Mouse (Mus musculus) midbrain, embryonic 14.5 days (tissue): Measurements from ENCODE around the gene Sgcd. TPM values are rescaled to one million over a fixed set of nuclear protein-coding genes. Genes with fewer than 3 reads are reported as not detected.

ENCODE experiments used
- ATAC-seq: fragments of 200-750 bp; cut with Nextera tagmentation; 2 replicates; pipeline ENCODE4 v1.8.0; 2017; ENCODE audit warnings: moderate number of reproducible peaks, moderate library complexity; ENCODE audit not compliant: low FRiP score, low TSS enrichment
- DNase-seq: peaks from one replicate; pipeline ENCODE4 v3.0.0-alpha.2; 2015
- H3K27ac ChIP-seq: fragments of 300-500 bp; sonication (generic); replicated peaks from 2 replicates; pipeline ENCODE4 v1.5.1; 2014; ENCODE audit warnings: mild to moderate bottlenecking, low read depth, low read length, moderate library complexity
- H3K27me3 ChIP-seq: fragments of 300-500 bp; sonication (generic); 2 replicates; pipeline ENCODE4 v1.6.1; 2014; ENCODE audit warnings: low read length, control low read depth, mixed read lengths; ENCODE audit not compliant: control insufficient read depth, insufficient read depth
- H3K36me3 ChIP-seq: fragments of 300-500 bp; sonication (generic); 2 replicates; pipeline ENCODE4 v1.6.1; 2014; ENCODE audit warnings: low read length, control low read depth; ENCODE audit not compliant: control insufficient read depth, insufficient read depth
- H3K4me1 ChIP-seq: fragments of 300-500 bp; sonication (generic); 2 replicates; pipeline ENCODE4 v1.6.1; 2014; ENCODE audit warnings: mild to moderate bottlenecking, antibody characterized with exemption, low read length, control low read depth; ENCODE audit not compliant: control insufficient read depth, insufficient read depth
- H3K4me2 ChIP-seq: fragments of 300-500 bp; sonication (generic); 2 replicates; pipeline ENCODE4 v1.6.1; 2014; ENCODE audit warnings: mild to moderate bottlenecking, low read length, moderate library complexity
- H3K4me3 ChIP-seq: fragments of 300-500 bp; sonication (generic); replicated peaks from 2 replicates; pipeline ENCODE4 v1.5.1; 2014; ENCODE audit warnings: low read depth, low read length
- H3K9ac ChIP-seq: fragments of 300-500 bp; sonication (generic); replicated peaks from 2 replicates; pipeline ENCODE4 v1.6.1; 2014; ENCODE audit warnings: mild to moderate bottlenecking, low read length, moderate library complexity
- H3K9me3 ChIP-seq: fragments of 300-500 bp; sonication (generic); 2 replicates; pipeline ENCODE4 v1.6.1; 2016; ENCODE audit warnings: low read length, control low read depth, mixed read lengths; ENCODE audit not compliant: control insufficient read depth
- WGBS: fragments of 180-500 bp; shearing (Covaris S2); extraction: QIAGEN DNeasy Blood & Tissue Kit; methylation state at CpG from one replicate; pipeline ENCODE4 v1.1.7; 2014; 5-methylcytosine and 5-hydroxymethylcytosine counted together
- polyA plus RNA-seq: library from polyadenylated mRNA; unstranded; fragments of >200 nt; fragmentation: Nextera tagmentation; extraction: Ambion mirVana; gene quantifications from 2 replicates; pipeline ENCODE4 v1.2.1, GENCODE M21; 2014

Gene Sgcd
- polyA plus RNA-seq, 1 experiment from 2014 or later = 4.5 TPM

DNA sequence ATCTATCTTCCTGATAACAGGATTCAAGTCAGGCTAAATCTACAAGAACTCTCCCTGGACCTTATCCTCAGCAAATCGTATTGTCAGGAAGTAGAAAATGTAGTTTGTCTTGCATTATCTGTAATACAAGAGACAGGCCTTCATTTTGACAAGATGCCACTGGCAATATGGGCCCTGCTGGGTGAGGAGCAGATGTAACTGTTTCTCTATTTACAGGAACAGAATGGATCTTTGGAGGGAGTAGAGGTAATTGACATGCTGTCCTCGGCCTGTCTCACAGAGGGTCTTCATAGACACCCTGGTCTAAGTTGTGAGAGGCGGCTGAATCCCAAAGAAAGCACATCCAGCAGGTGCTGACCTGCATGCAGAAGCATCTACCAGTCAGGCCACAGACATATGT is 35.5 kb downstream of the Sgcd start:
- H3K27me3 ChIP-seq = no peaks in the 10 kb centered on the region
- H3K27ac ChIP-seq = no peak overlapping the region
- DNase-seq (no peak), ATAC-seq (no peak)
- no peak overlapping the region for H3K4me3 ChIP-seq
- H3K36me3 ChIP-seq = no peaks in the 10 kb centered on the region
- no peaks in the 10 kb centered on the region for H3K4me1 ChIP-seq
- H3K9ac ChIP-seq = no peak overlapping the region
- no peaks in the 10 kb centered on the region for H3K9me3 ChIP-seq
- H3K4me2 ChIP-seq = no peak overlapping the region
- 82% methylated on average over 3 of the region's 3 CpGs for WGBS

DNA sequence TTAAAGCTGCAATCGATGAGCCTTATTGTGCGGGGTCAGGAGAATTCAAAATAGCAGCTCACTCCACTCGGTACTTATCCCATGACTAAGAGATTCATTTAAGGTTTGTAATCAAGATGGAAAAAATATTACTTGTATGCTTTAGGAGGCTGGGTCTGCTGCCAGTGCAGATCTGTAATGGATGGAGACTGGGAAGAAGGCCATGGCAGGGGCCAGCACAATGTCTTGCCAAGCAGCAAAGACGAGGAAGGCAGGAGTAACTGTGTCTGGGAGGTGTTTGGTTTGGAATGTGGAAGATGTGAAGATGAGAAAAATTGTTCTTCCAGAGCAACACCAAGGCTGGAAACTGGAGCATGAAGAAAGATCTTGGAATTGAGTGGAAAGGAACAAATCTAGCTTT is 36.4 kb downstream of the Sgcd start:
- H3K9me3 ChIP-seq = no peaks in the 10 kb centered on the region
- no peaks in the 10 kb centered on the region for H3K4me1 ChIP-seq
- no peaks in the 10 kb centered on the region for H3K36me3 ChIP-seq
- H3K4me3 ChIP-seq = no peak overlapping the region
- DNase-seq (no peak), ATAC-seq (no peak)
- no peak overlapping the region for H3K27ac ChIP-seq
- H3K27me3 ChIP-seq = no peaks in the 10 kb centered on the region
- 87% methylated on average over 4 of the region's 4 CpGs for WGBS
- no peak overlapping the region for H3K9ac ChIP-seq
- no peak overlapping the region for H3K4me2 ChIP-seq

DNA sequence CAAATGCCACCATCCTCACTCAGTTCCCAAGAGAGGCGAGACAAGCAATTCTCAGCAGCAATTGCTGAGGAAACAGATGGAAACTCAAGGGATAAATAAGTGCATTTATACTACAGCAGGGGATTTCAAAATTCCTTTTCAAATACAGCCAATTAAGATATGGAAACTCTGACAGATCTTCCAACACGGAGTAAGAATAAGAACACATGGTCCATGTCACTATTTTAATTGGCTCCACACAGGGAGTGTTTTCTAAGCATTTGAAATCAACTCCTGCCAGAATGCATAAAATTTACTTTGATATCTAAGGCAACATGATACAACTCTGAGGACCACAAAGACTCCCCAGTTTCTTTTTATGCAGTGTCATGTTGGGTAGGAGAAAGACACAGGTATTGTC is 49.0 kb downstream of the Sgcd start:
- no peak for DNase-seq
- Histone ChIP-seq H3K27ac (no peak overlapping the region), H3K27me3 (no peaks in the 10 kb centered on the region), H3K36me3 (no peaks in the 10 kb centered on the region), H3K9me3 (no peaks in the 10 kb centered on the region), H3K9ac (no peak overlapping the region), H3K4me2 (no peak overlapping the region), H3K4me1 (no peaks in the 10 kb centered on the region), H3K4me3 (no peak overlapping the region)
- WGBS = 64% methylated on average over 2 of the region's 2 CpGs
- ATAC-seq = no peak

DNA sequence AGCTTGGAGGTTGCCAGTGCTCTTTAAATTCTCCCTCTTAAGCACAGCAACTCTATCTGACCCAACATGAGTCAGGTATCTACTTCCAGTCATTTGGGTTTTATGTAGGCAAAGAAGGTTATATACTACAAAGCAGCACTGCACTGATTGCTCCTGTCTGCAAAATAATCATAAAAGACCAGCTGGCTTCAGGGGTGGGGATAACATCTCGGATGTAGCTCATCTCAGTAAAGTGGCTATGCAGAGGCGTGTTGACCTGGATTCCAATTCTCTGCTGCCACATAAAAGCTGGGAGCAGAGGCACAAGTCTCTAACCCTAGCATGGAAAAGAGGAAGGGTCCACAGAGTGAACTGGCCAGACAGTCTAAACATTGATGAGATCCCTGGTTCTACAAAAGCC is 71.2 kb downstream of the Sgcd start:
- ATAC-seq = no peak
- no peaks in the 10 kb centered on the region for H3K27me3 ChIP-seq

DNA sequence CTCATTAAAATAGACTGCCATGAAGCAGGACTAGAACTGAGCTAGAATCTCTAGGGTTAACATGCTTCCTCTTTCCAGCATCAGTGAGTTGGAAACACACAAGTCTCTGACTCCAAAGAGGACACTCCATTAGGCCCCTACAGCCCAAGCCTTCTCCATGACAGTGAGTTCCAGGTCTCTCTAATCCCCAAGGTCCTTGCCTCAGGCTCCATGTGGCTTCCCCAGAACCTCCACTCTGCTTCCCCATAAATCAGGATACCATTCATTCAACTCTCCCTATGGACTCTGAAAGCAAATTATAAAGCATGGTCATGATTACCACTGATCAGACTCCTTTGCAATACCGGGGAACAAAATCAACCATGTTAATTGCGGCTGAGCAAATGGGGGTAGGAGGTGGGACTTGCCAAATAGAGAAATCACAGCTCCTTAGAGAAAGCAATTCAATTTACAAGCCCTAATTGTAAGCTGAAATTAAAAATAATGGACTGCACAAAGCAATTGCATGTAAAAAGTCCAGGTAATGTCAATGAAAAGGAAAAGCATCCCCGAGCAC is 97.1 kb downstream of the Sgcd start:
- H3K4me1 ChIP-seq = no peaks in the 10 kb centered on the region
- H3K9me3 ChIP-seq = no peaks in the 10 kb centered on the region
- no peak overlapping the region for H3K27ac ChIP-seq
- no peak overlapping the region for H3K9ac ChIP-seq
- 77% methylated on average over 3 of the region's 3 CpGs for WGBS
- H3K4me2 ChIP-seq = no peak overlapping the region
- ATAC-seq (no peak), DNase-seq (no peak)
- H3K27me3 ChIP-seq = no peaks in the 10 kb centered on the region
- H3K4me3 ChIP-seq = no peak overlapping the region
- H3K36me3 ChIP-seq = no peaks in the 10 kb centered on the region

More for the DNA sequence above, 71.2 kb downstream of the Sgcd start:
- Histone ChIP-seq H3K9me3 (no peaks in the 10 kb centered on the region), H3K4me1 (no peaks in the 10 kb centered on the region), H3K4me3 (no peak overlapping the region), H3K4me2 (no peak overlapping the region), H3K36me3 (no peaks in the 10 kb centered on the region), H3K27ac (no peak overlapping the region), H3K9ac (no peak overlapping the region)
- 83% methylated on average over 2 of the region's 2 CpGs for WGBS
- no peak for DNase-seq

DNA sequence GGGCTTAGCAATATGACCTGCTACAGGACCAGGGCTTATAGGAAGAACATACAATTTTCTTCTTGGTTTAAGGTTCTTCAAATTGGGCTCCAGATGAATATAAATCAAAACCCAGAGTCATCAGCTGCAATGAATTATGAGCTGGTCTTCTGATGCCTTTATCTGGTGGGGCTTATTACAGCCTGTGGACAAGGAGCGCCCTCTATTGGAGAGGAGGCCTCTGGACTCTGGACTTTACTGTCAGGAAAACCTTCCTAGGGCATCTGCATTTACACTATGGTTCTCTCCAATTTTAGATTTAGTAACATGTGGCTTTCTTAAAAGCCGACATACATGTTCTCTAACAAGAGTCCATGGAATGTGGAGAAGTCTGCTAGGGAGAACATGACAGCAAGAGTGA is 98.5 kb downstream of the Sgcd start:
- Histone ChIP-seq H3K36me3 (no peaks in the 10 kb centered on the region), H3K9ac (no peak overlapping the region), H3K4me1 (no peaks in the 10 kb centered on the region), H3K9me3 (no peaks in the 10 kb centered on the region), H3K27ac (no peak overlapping the region), H3K4me2 (no peak overlapping the region), H3K27me3 (no peaks in the 10 kb centered on the region), H3K4me3 (no peak overlapping the region)
- WGBS = 53% methylated on average over 2 of the region's 2 CpGs
- peak; percentile 48 for DNase-seq
- no peak for ATAC-seq

DNA sequence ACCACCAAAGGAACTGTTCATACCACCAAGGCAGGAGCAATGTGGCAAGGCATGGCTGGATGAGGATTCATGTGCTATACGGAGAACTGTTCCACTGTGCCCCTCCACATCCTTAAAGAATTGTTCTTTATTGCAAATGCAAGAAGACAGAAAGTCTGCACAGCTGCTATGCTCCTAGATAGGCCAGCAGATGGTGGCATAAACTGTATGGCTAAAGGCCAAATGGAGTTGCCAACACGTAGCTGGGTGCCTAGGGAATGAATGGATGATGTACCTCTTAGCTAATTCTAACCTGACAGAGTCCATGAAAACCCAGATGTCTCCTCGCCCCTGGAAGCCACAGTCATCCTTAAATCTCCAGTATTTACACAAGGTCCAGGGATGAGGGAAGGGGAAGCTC is 103.5 kb downstream of the Sgcd start:
- Histone ChIP-seq H3K4me3 (no peak overlapping the region), H3K9ac (no peak overlapping the region), H3K9me3 (no peaks in the 10 kb centered on the region), H3K36me3 (no peaks in the 10 kb centered on the region), H3K27ac (no peak overlapping the region), H3K4me2 (no peak overlapping the region), H3K27me3 (no peaks in the 10 kb centered on the region), H3K4me1 (no peaks in the 10 kb centered on the region)
- DNase-seq (peak; percentile 48), ATAC-seq (no peak)
- WGBS = 66% methylated on average over 3 of the region's 3 CpGs

DNA sequence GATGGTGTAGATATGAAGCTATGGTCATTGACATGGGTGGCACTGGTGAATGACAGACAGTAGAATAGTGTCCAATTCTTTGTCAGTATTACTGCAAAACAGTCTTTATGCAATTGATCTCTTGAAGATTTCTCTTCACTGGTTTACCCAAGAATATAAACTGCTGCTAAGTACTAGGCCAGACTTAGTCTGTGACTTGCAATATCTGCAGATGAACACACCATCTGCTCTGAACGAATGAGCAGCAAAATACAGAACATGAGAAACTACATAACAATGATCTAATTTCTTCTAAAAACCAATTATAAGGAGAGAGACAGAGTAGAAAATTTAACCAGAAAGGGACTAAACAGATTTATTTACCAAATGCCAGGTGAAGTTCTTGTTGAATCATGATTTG is 105.2 kb downstream of the Sgcd start:
- Histone ChIP-seq H3K9ac (no peak overlapping the region), H3K27me3 (no peaks in the 10 kb centered on the region), H3K4me3 (no peak overlapping the region), H3K9me3 (no peaks in the 10 kb centered on the region), H3K27ac (no peak overlapping the region), H3K4me2 (no peak overlapping the region), H3K4me1 (no peaks in the 10 kb centered on the region), H3K36me3 (no peaks in the 10 kb centered on the region)
- DNase-seq (no peak), ATAC-seq (no peak)
- 89% methylated on average over 1 of the region's 1 CpGs for WGBS

DNA sequence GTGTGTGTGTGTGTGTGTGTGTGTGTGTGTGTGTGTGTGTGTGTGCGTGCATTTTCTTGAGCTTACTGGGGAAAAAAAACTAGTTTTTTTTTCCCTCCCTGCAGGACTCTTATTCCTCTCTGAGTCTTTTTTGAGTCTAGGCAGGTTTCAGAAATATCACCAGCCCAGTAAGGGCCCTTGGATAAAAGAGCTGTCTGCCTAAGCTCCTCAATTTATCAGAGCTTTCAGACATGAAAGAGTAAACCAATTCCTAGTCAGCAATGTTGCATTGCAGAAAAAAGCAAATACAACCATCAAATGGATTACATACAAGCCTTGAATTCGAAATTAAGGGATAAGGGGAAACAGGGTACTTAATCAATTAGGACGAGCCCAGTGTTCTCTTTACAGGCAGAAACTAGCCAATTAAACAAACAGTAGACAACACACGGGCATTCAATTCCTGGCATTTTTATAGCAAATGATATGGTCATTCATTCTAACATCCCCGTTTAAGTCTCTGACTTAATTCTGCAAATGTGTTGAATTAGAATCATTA is 112.1 kb downstream of the Sgcd start:
- no peak overlapping the region for H3K9ac ChIP-seq
- ATAC-seq (no peak), DNase-seq (peak; percentile 50)
- no peak overlapping the region for H3K27ac ChIP-seq
- H3K36me3 ChIP-seq = no peaks in the 10 kb centered on the region
- H3K9me3 ChIP-seq = no peaks in the 10 kb centered on the region
- H3K4me2 ChIP-seq = no peak overlapping the region
- no peaks in the 10 kb centered on the region for H3K4me1 ChIP-seq
- 57% methylated on average over 5 of the region's 5 CpGs for WGBS
- no peak overlapping the region for H3K4me3 ChIP-seq
- no peaks in the 10 kb centered on the region for H3K27me3 ChIP-seq
